Mouse (Mus musculus): ENCODE results near the gene Aipl1. TPM values are rescaled to one million over a fixed set of nuclear protein-coding genes. Genes with fewer than 3 reads are reported as not detected.
"Not testable (repeated sequence)": the region's sequence is repeated elsewhere in the genome, so short reads cannot be mapped to it uniquely, and the experiment has no call there.

The Aipl1 gene
- polyA plus RNA-seq, 1 experiment from 2014 or later = 0.16 TPM

- no peaks in the 10 kb centered on the region for H3K4me1 ChIP-seq (replicated peaks; ENCODE audit: control insufficient read depth, insufficient read depth, low read length)
- no peak overlapping the region for H3K27ac ChIP-seq (ENCODE audit: low read depth, low read length)
- no peaks in the 10 kb centered on the region; the same call in 1 of the 2 replicates for H3K27me3 ChIP-seq (replicated peaks; ENCODE audit: control insufficient read depth, insufficient read depth, low read length)
- H3K36me3 ChIP-seq (ENCODE audit: control insufficient read depth, insufficient read depth, low read length) = no peaks in the 10 kb centered on the region
- ATAC-seq (replicated peaks; ENCODE audit: low FRiP score) (no peak), DNase-seq (ENCODE audit: low spot score) (no peak)
- no peaks in the 10 kb centered on the region for H3K9me3 ChIP-seq (ENCODE audit: control insufficient read depth, low read length)
- no peak overlapping the region for H3K4me3 ChIP-seq (ENCODE audit: low read depth, low read length)
- 75% methylated on average over 6 of the region's 6 CpGs for WGBS
- H3K9ac ChIP-seq (ENCODE audit: low read depth, low read length) = no peak overlapping the region
- H3K4me2 ChIP-seq = no peak overlapping the region
Measured at GRCm38 (mm10) chr11:72000194-72000593, 37.1 kb downstream of the Aipl1 start.

GRCm38 (mm10) chr11:71996805-71997204 lies 40.5 kb downstream of the Aipl1 start:
- DNase-seq (ENCODE audit: low spot score) = no peak
- Histone ChIP-seq H3K9me3 (ENCODE audit: control insufficient read depth, low read length) (no peaks in the 10 kb centered on the region), H3K9ac (ENCODE audit: low read depth, low read length) (no peak overlapping the region), H3K4me1 (replicated peaks; ENCODE audit: control insufficient read depth, insufficient read depth, low read length) (no peaks in the 10 kb centered on the region), H3K4me3 (ENCODE audit: low read depth, low read length) (no peak overlapping the region), H3K4me2 (no peak overlapping the region), H3K27me3 (replicated peaks; ENCODE audit: control insufficient read depth, insufficient read depth, low read length) (no peaks in the 10 kb centered on the region; the same call in 1 of the 2 replicates), H3K36me3 (ENCODE audit: control insufficient read depth, insufficient read depth, low read length) (no peaks in the 10 kb centered on the region), H3K27ac (ENCODE audit: low read depth, low read length) (no peak overlapping the region)
- ATAC-seq (replicated peaks; ENCODE audit: low FRiP score) = no peak
- WGBS = 17% methylated on average over 11 of the region's 11 CpGs

GRCm38 (mm10) chr11:71995968-71996511 lies 41.3 kb downstream of the Aipl1 start:
- H3K9me3 ChIP-seq (ENCODE audit: control insufficient read depth, low read length) = no peaks in the 10 kb centered on the region
- H3K4me3 ChIP-seq (ENCODE audit: low read depth, low read length) = no peak overlapping the region
- H3K4me2 ChIP-seq = peak overlapping the region; percentile 27
- no peaks in the 10 kb centered on the region; the same call in 1 of the 2 replicates for H3K27me3 ChIP-seq (replicated peaks; ENCODE audit: control insufficient read depth, insufficient read depth, low read length)
- peak; percentile 64 for ATAC-seq (replicated peaks; ENCODE audit: low FRiP score)
- no peaks in the 10 kb centered on the region for H3K36me3 ChIP-seq (ENCODE audit: control insufficient read depth, insufficient read depth, low read length)
- no peak for DNase-seq (ENCODE audit: low spot score)
- H3K4me1 ChIP-seq (replicated peaks; ENCODE audit: control insufficient read depth, insufficient read depth, low read length) = no peaks in the 10 kb centered on the region
- WGBS = 15% methylated on average over 9 of the region's 9 CpGs
- no peak overlapping the region for H3K9ac ChIP-seq (ENCODE audit: low read depth, low read length)
- H3K27ac ChIP-seq (ENCODE audit: low read depth, low read length) = peak overlapping the region; percentile 13; the same call in 1 of the 2 replicates

- ATAC-seq (replicated peaks; ENCODE audit: low FRiP score) = no peak
- Histone ChIP-seq H3K9me3 (ENCODE audit: control insufficient read depth, low read length) (no peaks in the 10 kb centered on the region), H3K4me1 (replicated peaks; ENCODE audit: control insufficient read depth, insufficient read depth, low read length) (no peaks in the 10 kb centered on the region), H3K27ac (ENCODE audit: low read depth, low read length) (no peak overlapping the region), H3K36me3 (ENCODE audit: control insufficient read depth, insufficient read depth, low read length) (no peaks in the 10 kb centered on the region), H3K4me3 (ENCODE audit: low read depth, low read length) (no peak overlapping the region), H3K9ac (ENCODE audit: low read depth, low read length) (no peak overlapping the region), H3K27me3 (replicated peaks; ENCODE audit: control insufficient read depth, insufficient read depth, low read length) (no peaks in the 10 kb centered on the region; the same call in 1 of the 2 replicates), H3K4me2 (no peak overlapping the region)
- 85% methylated on average over 12 of the region's 12 CpGs for WGBS
- no peak for DNase-seq (ENCODE audit: low spot score)
Measured at GRCm38 (mm10) chr11:71992438-71992837, 44.9 kb downstream of the Aipl1 start.

- WGBS = 29% methylated on average over 5 of the region's 5 CpGs
- Histone ChIP-seq H3K4me2 (no peak overlapping the region), H3K4me1 (replicated peaks; ENCODE audit: control insufficient read depth, insufficient read depth, low read length) (no peaks in the 10 kb centered on the region), H3K36me3 (ENCODE audit: control insufficient read depth, insufficient read depth, low read length) (no peaks in the 10 kb centered on the region), H3K9me3 (ENCODE audit: control insufficient read depth, low read length) (no peaks in the 10 kb centered on the region), H3K4me3 (ENCODE audit: low read depth, low read length) (no peak overlapping the region), H3K27ac (ENCODE audit: low read depth, low read length) (no peak overlapping the region), H3K9ac (ENCODE audit: low read depth, low read length) (no peak overlapping the region), H3K27me3 (replicated peaks; ENCODE audit: control insufficient read depth, insufficient read depth, low read length) (no peaks in the 10 kb centered on the region; the same call in 1 of the 2 replicates)
- no peak for DNase-seq (ENCODE audit: low spot score)
- peak; percentile 43; the same call in 1 of the 2 replicates for ATAC-seq (replicated peaks; ENCODE audit: low FRiP score)
Measured at GRCm38 (mm10) chr11:71991541-71991940, 45.8 kb downstream of the Aipl1 start.

- not testable (repeated sequence) for DNase-seq (ENCODE audit: low spot score); H3K4me3 ChIP-seq (ENCODE audit: low read depth, low read length); H3K9ac ChIP-seq (ENCODE audit: low read depth, low read length); H3K4me1 ChIP-seq (replicated peaks; ENCODE audit: control insufficient read depth, insufficient read depth, low read length); H3K36me3 ChIP-seq (ENCODE audit: control insufficient read depth, insufficient read depth, low read length); H3K9me3 ChIP-seq (ENCODE audit: control insufficient read depth, low read length); H3K27ac ChIP-seq (ENCODE audit: low read depth, low read length); H3K27me3 ChIP-seq (replicated peaks; ENCODE audit: control insufficient read depth, insufficient read depth, low read length); H3K4me2 ChIP-seq; ATAC-seq (replicated peaks; ENCODE audit: low FRiP score)
- 64% methylated on average over 5 of the region's 5 CpGs for WGBS
Measured at GRCm38 (mm10) chr11:71989407-71989806, 47.9 kb downstream of the Aipl1 start.

- no peaks in the 10 kb centered on the region for H3K27me3 ChIP-seq (replicated peaks; ENCODE audit: control insufficient read depth, insufficient read depth, low read length)
- 75% methylated on average over 14 of the region's 14 CpGs for WGBS
- H3K4me1 ChIP-seq (replicated peaks; ENCODE audit: control insufficient read depth, insufficient read depth, low read length) = no peaks in the 10 kb centered on the region
- no peak overlapping the region for H3K4me3 ChIP-seq (ENCODE audit: low read depth, low read length)
- no peak overlapping the region for H3K9ac ChIP-seq (ENCODE audit: low read depth, low read length)
- ATAC-seq (replicated peaks; ENCODE audit: low FRiP score) (no peak), DNase-seq (ENCODE audit: low spot score) (no peak)
- no peaks in the 10 kb centered on the region for H3K36me3 ChIP-seq (ENCODE audit: control insufficient read depth, insufficient read depth, low read length)
- no peak overlapping the region for H3K27ac ChIP-seq (ENCODE audit: low read depth, low read length)
- H3K4me2 ChIP-seq = no peak overlapping the region
- H3K9me3 ChIP-seq (ENCODE audit: control insufficient read depth, low read length) = no peaks in the 10 kb centered on the region
Measured at GRCm38 (mm10) chr11:71987159-71988150, 49.9 kb downstream of the Aipl1 start.

GRCm38 (mm10) chr11:71985783-71986182 lies 51.5 kb downstream of the Aipl1 start:
- Histone ChIP-seq H3K9me3 (ENCODE audit: control insufficient read depth, low read length) (no peaks in the 10 kb centered on the region), H3K27me3 (replicated peaks; ENCODE audit: control insufficient read depth, insufficient read depth, low read length) (no peaks in the 10 kb centered on the region), H3K36me3 (ENCODE audit: control insufficient read depth, insufficient read depth, low read length) (no peaks in the 10 kb centered on the region), H3K4me2 (no peak overlapping the region), H3K27ac (ENCODE audit: low read depth, low read length) (no peak overlapping the region), H3K9ac (ENCODE audit: low read depth, low read length) (no peak overlapping the region), H3K4me3 (ENCODE audit: low read depth, low read length) (no peak overlapping the region), H3K4me1 (replicated peaks; ENCODE audit: control insufficient read depth, insufficient read depth, low read length) (no peaks in the 10 kb centered on the region)
- DNase-seq (ENCODE audit: low spot score) = no peak
- no peak for ATAC-seq (replicated peaks; ENCODE audit: low FRiP score)
- 81% methylated on average over 2 of the region's 2 CpGs for WGBS

All from liver, embryonic 11.5 days (tissue).